Mouse (Mus musculus) erythroblast, embryonic 14.5 days (primary cell): Measurements from ENCODE around the gene Hibch.

Experiments used
- GATA1 ChIP-seq: IDR thresholded peaks from 2 replicates; pipeline ENCODE4 v1.6.1; 2012; ENCODE audit warnings: low read length, inconsistent platforms, mixed read lengths
- TAL1 ChIP-seq: IDR thresholded peaks from 3 replicates; pipeline ENCODE4 v1.6.1; 2012; ENCODE audit warnings: low read length, inconsistent platforms, mixed read lengths

DNA sequence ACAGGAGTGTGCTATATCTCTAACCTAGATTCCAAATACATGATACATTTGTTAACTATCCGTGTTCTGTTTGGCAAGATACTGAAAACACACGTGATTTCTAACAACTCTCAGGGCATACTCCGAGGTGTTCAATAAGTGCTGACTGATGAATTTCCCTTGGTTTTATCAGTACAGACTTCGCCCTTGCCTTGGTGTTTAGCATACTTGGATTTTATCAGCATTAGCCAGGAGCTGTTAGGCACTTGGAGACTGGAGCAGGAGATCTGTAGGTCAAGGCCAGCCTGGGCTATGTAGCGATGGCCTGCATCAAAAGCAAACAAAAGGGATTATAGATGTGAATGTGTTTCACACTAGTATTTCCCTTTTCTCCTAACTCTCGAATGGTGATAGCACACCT is 36.3 kb upstream of the Hibch start:
- no peak for TF ChIP-seq TAL1
- TF ChIP-seq GATA1, result no peak
